10 mouse cellular contexts compared by ENCODE assay signal in genomic region chr1:75458789-75459684, GRCm38 (mm10). TPM values are rescaled to one million over a fixed set of nuclear protein-coding genes. Genes with fewer than 3 reads are reported as not detected.
DNase-seq lines count a peak whose midpoint lies in the region; ATAC-seq lines count a peak whose summit lies in the region.
"Had no signal": no experiment of that assay in that cellular context is flagged by ENCODE, and none has a peak within 500 bp of the region (broad histone marks: within the 10 kb centered on the region; RNA-seq: fewer than 3 reads in every experiment).

No protein-coding gene starts in this region.

- peaks cover 50% of the 10 kb centered on the region for H3K27me3 ChIP-seq in heart, embryonic 11.5 days (ENCODE audit: control insufficient read depth, insufficient read depth, low read length)
- H3K27me3 ChIP-seq in neural tube, embryonic 13.5 days, result 0 out of 2 replicates have a peak, but pooled peaks cover 11% of the 10 kb centered on the region

- peak; percentile 93 for DNase-seq in heart, adult 11 months
- DNase-seq in heart, postnatal 14 days, result no peak
- peak; percentile 53 for DNase-seq in NIH3T3 (ENCODE audit: low read depth)
- DNase-seq in left cerebral cortex, postnatal 10 days (ENCODE audit: extremely low spot score in 1 of 2, low spot score in 2 of 2), result peak; percentile 62 to 67
- no peak for DNase-seq in spleen, postnatal 4 days (ENCODE audit: low spot score in 2 of 2)
- no peak for DNase-seq in gastrocnemius, postnatal 36 days

- H3K36me3 ChIP-seq in heart, embryonic 11.5 days (ENCODE audit: control insufficient read depth, insufficient read depth, low read length), result no peaks in the 10 kb centered on the region
- no peaks in the 10 kb centered on the region for H3K36me3 ChIP-seq in neural tube, embryonic 13.5 days

- intact Hi-C loops in heart, postnatal 14 days (cut with DNase I), result no loop called here
- intact Hi-C loops in left cerebral cortex, postnatal 10 days (cut with DNase I), result no loop called here
- intact Hi-C loops in gastrocnemius, postnatal 36 days (cut with DNase I), result no loop called here

- H3K27ac ChIP-seq in heart, embryonic 11.5 days (ENCODE audit: low read depth, low read length), result no peak overlapping the region; the same call in 1 of the 2 replicates
- peak overlapping the region; percentile 84 for H3K27ac ChIP-seq in neural tube, embryonic 13.5 days (replicated peaks)

- no peak for ATAC-seq in heart, embryonic 11.5 days (replicated peaks; ENCODE audit: insufficient number of reproducible peaks, low FRiP score, low TSS enrichment)
- no peak for ATAC-seq in neural tube, embryonic 13.5 days (ENCODE audit: low read depth)

- peaks cover 42% of the 10 kb centered on the region for H3K4me1 ChIP-seq in heart, embryonic 11.5 days (ENCODE audit: control insufficient read depth, insufficient read depth, low read length)
- peaks cover 61% of the 10 kb centered on the region for H3K4me1 ChIP-seq in neural tube, embryonic 13.5 days (replicated peaks)

- no peaks in the 10 kb centered on the region for H3K9me3 ChIP-seq in heart, embryonic 11.5 days (replicated peaks; ENCODE audit: control insufficient read depth, low read length)
- no peaks in the 10 kb centered on the region for H3K9me3 ChIP-seq in neural tube, embryonic 13.5 days

- H3K4me3 ChIP-seq in heart, embryonic 11.5 days (ENCODE audit: low read depth, low read length), result peak overlapping the region; percentile 16
- H3K4me3 ChIP-seq in neural tube, embryonic 13.5 days, result peak overlapping the region; percentile 30; the same call in 1 of the 2 replicates

- H3K4me2 ChIP-seq in heart, embryonic 11.5 days, result peak overlapping the region; percentile 55
- peak overlapping the region; percentile 55 for H3K4me2 ChIP-seq in neural tube, embryonic 13.5 days

- 16% methylated on average over 23 of the region's 23 CpGs for WGBS in heart, embryonic 11.5 days (ENCODE audit: insufficient replicate concordance)
- WGBS in neural tube, embryonic 13.5 days, result 16% methylated on average over 23 of the region's 23 CpGs

- H3K9ac ChIP-seq in heart, embryonic 11.5 days (ENCODE audit: low read depth, low read length), result peak overlapping the region; percentile 28; the same call in 1 of the 2 replicates
- H3K9ac ChIP-seq in neural tube, embryonic 13.5 days, result peak overlapping the region; percentile 62

RNA-seq across cellular contexts. Expression of gene Asic4, which starts 8.8 kb away (rescaled TPM):
- total RNA-seq in heart, postnatal 14 days (2021), result not detected
- 0.11 TPM in 2 replicates for polyA plus RNA-seq in heart, embryonic 11.5 days (2014; fragmentation: Nextera tagmentation; extraction: Ambion mirVana)
- total RNA-seq in left cerebral cortex, postnatal 10 days (2021), result 10 to 100 TPM; 17.2 to 22.0 TPM
- polyA plus RNA-seq in neural tube, embryonic 13.5 days (2015; fragmentation: Nextera tagmentation; extraction: Ambion mirVana), result 28.7 and 28.8 TPM in 2 replicates
- not detected for total RNA-seq in gastrocnemius, postnatal 36 days (2021)
- total RNA-seq: ES-E14; neutrophil, adult 5-6 weeks had no signal

RNA-seq across cellular contexts. Expression of gene Chpf, which starts 20.1 kb away (rescaled TPM):
- total RNA-seq in heart, postnatal 14 days (2021), result 10 to 100 TPM; 29.5 to 30.1 TPM
- 21.4 and 24.6 TPM in 2 replicates for polyA plus RNA-seq in heart, embryonic 11.5 days (2014; fragmentation: Nextera tagmentation; extraction: Ambion mirVana)
- total RNA-seq in left cerebral cortex, postnatal 10 days (2021), result 10 to 100 TPM; 79.8 to 80.6 TPM
- polyA plus RNA-seq in neural tube, embryonic 13.5 days (2015; fragmentation: Nextera tagmentation; extraction: Ambion mirVana), result 39.1 and 41.0 TPM in 2 replicates
- total RNA-seq in gastrocnemius, postnatal 36 days (2021), result 1 to 10 TPM; 6.2 to 7.0 TPM

RNA-seq across cellular contexts. Expression of gene Tmem198, which starts 20.3 kb away (rescaled TPM):
- under 1 TPM; 0.26 to 0.88 TPM for total RNA-seq in heart, postnatal 14 days (2021)
- polyA plus RNA-seq in heart, embryonic 11.5 days (2014; fragmentation: Nextera tagmentation; extraction: Ambion mirVana), result 0.14 and 0.54 TPM in 2 replicates
- 10 to 100 TPM; 58.2 to 59.3 TPM for total RNA-seq in left cerebral cortex, postnatal 10 days (2021)
- polyA plus RNA-seq in neural tube, embryonic 13.5 days (2015; fragmentation: Nextera tagmentation; extraction: Ambion mirVana), result 37.2 and 40.9 TPM in 2 replicates
- under 1 TPM; 0.12 to 0.26 TPM for total RNA-seq in gastrocnemius, postnatal 36 days (2021)

RNA-seq across cellular contexts. Expression of gene Gmppa, which starts 23.3 kb away (rescaled TPM):
- total RNA-seq in heart, postnatal 14 days (2021), result 10 to 100 TPM; 32.3 to 32.5 TPM
- 49.8 and 57.2 TPM in 2 replicates for polyA plus RNA-seq in heart, embryonic 11.5 days (2014; fragmentation: Nextera tagmentation; extraction: Ambion mirVana)
- 10 to 100 TPM; 51.9 to 53.7 TPM for total RNA-seq in left cerebral cortex, postnatal 10 days (2021)
- 74.4 and 75.9 TPM in 2 replicates for polyA plus RNA-seq in neural tube, embryonic 13.5 days (2015; fragmentation: Nextera tagmentation; extraction: Ambion mirVana)
- total RNA-seq in gastrocnemius, postnatal 36 days (2021), result 10 to 100 TPM; 35.4 to 35.5 TPM

RNA-seq across cellular contexts. Expression of gene Obsl1, which starts 47.2 kb away (rescaled TPM):
- 100 to 1,000 TPM; 166 to 172 TPM for total RNA-seq in heart, postnatal 14 days (2021)
- 98.8 and 102 TPM in 2 replicates for polyA plus RNA-seq in heart, embryonic 11.5 days (2014; fragmentation: Nextera tagmentation; extraction: Ambion mirVana)
- 10 to 100 TPM; 35.1 to 39.4 TPM for total RNA-seq in left cerebral cortex, postnatal 10 days (2021)
- polyA plus RNA-seq in neural tube, embryonic 13.5 days (2015; fragmentation: Nextera tagmentation; extraction: Ambion mirVana), result 28.1 and 30.1 TPM in 2 replicates
- total RNA-seq in gastrocnemius, postnatal 36 days (2021), result 10 to 100 TPM; 41.4 to 52.1 TPM
- total RNA-seq: neutrophil, adult 5-6 weeks had no signal

Comparison
In these comparisons a context has a peak if more than half of its experiments do, and no peak if none do; other contexts are left out.
1. DNase-seq: peak in heart, adult 11 months (single experiment), NIH3T3 (single experiment) and left cerebral cortex, postnatal 10 days (2 of 2); none in heart, postnatal 14 days (0 of 2), spleen, postnatal 4 days (0 of 2) and gastrocnemius, postnatal 36 days (0 of 2).
2. RNA of gene Asic4, which starts 8.8 kb away (total RNA-seq): 17.2 to 22.0 TPM in left cerebral cortex, postnatal 10 days; not detected in heart, postnatal 14 days and not detected in gastrocnemius, postnatal 36 days; every median in the first group is over 10 times any median in the second.
3. RNA of gene Tmem198, which starts 20.3 kb away (total RNA-seq): 58.2 to 59.3 TPM in left cerebral cortex, postnatal 10 days; 0.26 to 0.88 TPM in heart, postnatal 14 days and 0.12 to 0.26 TPM in gastrocnemius, postnatal 36 days; every median in the first group is over 10 times any median in the second.